Mouse (Mus musculus) G1E (cell line): Measurements from ENCODE around the gene Gfi1b.

ENCODE experiments used
- CTCF ChIP-seq: IDR thresholded peaks from 2 replicates; pipeline ENCODE4 v1.5.1; 2012; ENCODE audit warnings: low read depth, low read length, inconsistent platforms, mixed read lengths
- GATA2 ChIP-seq: IDR thresholded peaks from 2 replicates; pipeline ENCODE4 v1.6.1; 2012; ENCODE audit warnings: low read depth, low read length, inconsistent platforms, borderline replicate concordance
- POLR2AphosphoS5 ChIP-seq: IDR thresholded peaks from 2 replicates; pipeline ENCODE4 v1.6.1; 2012; ENCODE audit warnings: low read depth, low read length, inconsistent platforms; ENCODE audit not compliant: insufficient replicate concordance

- peak; percentile 100 for TF ChIP-seq CTCF
- TF ChIP-seq GATA2: no peak
- TF ChIP-seq POLR2AphosphoS5: no peak
Measured at GRCm38 (mm10) chr2:28585043-28585571, 36.7 kb downstream of the Gfi1b start.
